Mouse (Mus musculus) ES-E14 (cell line): ENCODE data around the gene Fbxl17. TPM values are rescaled to one million over a fixed set of nuclear protein-coding genes. Genes with fewer than 3 reads are reported as not detected.

Experiments
- DNase-seq: peaks from one replicate; pipeline ENCODE4 v3.0.0-alpha.2; 2013; ENCODE audit warnings: low read depth, low spot score
- H3K27ac ChIP-seq: 2 replicates; pipeline ENCODE4 v1.5.1; 2012; ENCODE audit warnings: low read depth, mild to moderate bottlenecking, low read length, moderate library complexity, mixed read lengths; ENCODE audit not compliant: poor library complexity, insufficient read depth, severe bottlenecking
- H3K36me3 ChIP-seq: 2 replicates; pipeline ENCODE4 v1.6.1; 2012; ENCODE audit warnings: mild to moderate bottlenecking, low read length, moderate library complexity, mixed read lengths; ENCODE audit not compliant: control insufficient read depth, poor library complexity, insufficient read depth, severe bottlenecking
- H3K4me1 ChIP-seq, 2 experiments: fragments of 150-350 bp in 1 of 2; sonication (generic) in 1 of 2; 2 replicates each; pipeline ENCODE4 v1.6.1; 2012; ENCODE audit warnings: low read length in 2 of 2, mild to moderate bottlenecking in 1 of 2, mixed read lengths in 1 of 2; ENCODE audit not compliant: control insufficient read depth in 2 of 2, insufficient read depth in 2 of 2, poor library complexity in 1 of 2
- H3K4me3 ChIP-seq, 2 experiments: fragments of 150-350 bp in 1 of 2; sonication (generic) in 1 of 2; 2 replicates each; pipeline ENCODE4 v1.5.1; 2012; ENCODE audit warnings: low read length in 2 of 2, low read depth in 1 of 2, mild to moderate bottlenecking in 1 of 2, mixed read lengths in 1 of 2; ENCODE audit not compliant: insufficient read depth in 1 of 2, poor library complexity in 1 of 2, severe bottlenecking in 1 of 2
- H3K9ac ChIP-seq: 2 replicates; pipeline ENCODE4 v1.6.1; 2012; ENCODE audit warnings: low read depth, mild to moderate bottlenecking, low read length, mixed read lengths; ENCODE audit not compliant: poor library complexity, insufficient read depth, severe bottlenecking
- H3K9me3 ChIP-seq: fragments of 150-350 bp; sonication (generic); 2 replicates; pipeline ENCODE4 v1.6.1; 2012; ENCODE audit warnings: low read depth, mild to moderate bottlenecking, low read length; ENCODE audit not compliant: control insufficient read depth, insufficient read depth
- CHD2 ChIP-seq: IDR thresholded peaks from 2 replicates; pipeline ENCODE4 v1.6.1; 2014; ENCODE audit warnings: mild to moderate bottlenecking, low read depth, low read length, inconsistent platforms
- HCFC1 ChIP-seq: IDR thresholded peaks from 2 replicates; pipeline ENCODE4 v1.6.1; 2012; ENCODE audit warnings: low read length, inconsistent platforms, borderline replicate concordance; ENCODE audit not compliant: insufficient read depth
- MAFK ChIP-seq: IDR thresholded peaks from 2 replicates; pipeline ENCODE4 v1.6.1; 2014; ENCODE audit warnings: mild to moderate bottlenecking, low read depth, low read length, inconsistent platforms; ENCODE audit not compliant: insufficient read depth
- ZC3H11A ChIP-seq: IDR thresholded peaks from 2 replicates; pipeline ENCODE4 v1.6.1; 2012; ENCODE audit warnings: low read depth, mild to moderate bottlenecking, inconsistent platforms, low read length, borderline replicate concordance
- ZNF384 ChIP-seq: IDR thresholded peaks from 2 replicates; pipeline ENCODE4 v1.6.1; 2012; ENCODE audit warnings: low read depth, low read length, inconsistent platforms
- in situ Hi-C, 2 experiments: fragments of 600-800 bp; cut with MboI; formaldehyde crosslinking; loops; one replicate each; pipeline ENCODE4 v1.15.1; 2025; ENCODE audit warnings: low sequenced_read_pairs in 2 of 2, inconsistent platforms in 1 of 2; ENCODE audit not compliant: unreplicated experiment in 2 of 2
- total RNA-seq: library from RNA; depleted of rRNA; stranded (reverse); fragments of 300-350 nt; gene quantifications from 2 replicates; pipeline ENCODE4 v1.2.3, GENCODE M21; 2012

The Fbxl17 gene
- total RNA-seq, 1 experiment, result 5.6 TPM

GRCm38 (mm10) chr17:63045297-63045696 lies 454.5 kb downstream of the Fbxl17 start:
- Histone ChIP-seq H3K36me3 (no peaks in the 10 kb centered on the region), H3K4me3 (no peak overlapping the region), H3K27ac (no peak overlapping the region), H3K4me1 (no peaks in the 10 kb centered on the region), H3K9ac (no peak overlapping the region), H3K9me3 (no peaks in the 10 kb centered on the region)
- DNase-seq, result no peak
- in situ Hi-C loops, result no loop called here
- TF ChIP-seq CHD2 (no peak), ZNF384 (no peak), MAFK (no peak), ZC3H11A (no peak), HCFC1 (no peak)

DNA sequence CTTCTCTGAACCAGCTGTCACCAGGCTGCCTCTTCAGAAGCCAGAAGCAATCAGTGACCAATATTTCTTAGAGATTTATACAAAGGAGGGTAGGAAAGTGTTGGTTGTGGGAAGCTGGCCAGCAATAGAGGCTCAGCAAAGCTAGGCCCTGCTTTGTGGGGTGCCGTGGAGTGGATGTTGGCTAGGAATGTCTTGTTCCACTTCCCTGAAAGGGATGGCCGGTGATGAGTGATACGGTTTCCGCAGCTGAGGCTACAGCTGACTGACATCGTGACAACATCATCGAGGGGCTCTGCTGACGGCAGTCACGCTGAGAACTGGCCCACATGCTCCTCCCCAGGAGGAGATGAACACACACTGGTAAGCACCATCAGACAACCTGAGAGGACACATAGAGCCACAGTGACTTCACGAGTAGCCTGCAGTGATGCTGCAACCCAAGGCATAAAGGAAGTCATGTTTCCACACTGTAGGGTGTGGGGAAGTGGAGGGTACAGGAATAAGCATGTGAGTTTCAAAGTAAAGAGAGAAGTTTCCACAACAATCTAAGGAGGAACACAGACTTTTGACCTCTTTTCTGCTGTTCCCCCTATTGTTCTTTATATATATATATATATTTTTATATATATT lies 456.7 kb downstream of the Fbxl17 start:
- TF ChIP-seq ZC3H11A (no peak), MAFK (no peak), ZNF384 (no peak), CHD2 (no peak), HCFC1 (no peak)
- H3K9ac ChIP-seq, result no peak overlapping the region
- no peak overlapping the region for H3K4me3 ChIP-seq
- in situ Hi-C loops, result no loop called here
- H3K4me1 ChIP-seq, result no peaks in the 10 kb centered on the region
- DNase-seq, result no peak
- no peak overlapping the region for H3K27ac ChIP-seq
- no peaks in the 10 kb centered on the region for H3K9me3 ChIP-seq
- H3K36me3 ChIP-seq, result no peaks in the 10 kb centered on the region

DNA sequence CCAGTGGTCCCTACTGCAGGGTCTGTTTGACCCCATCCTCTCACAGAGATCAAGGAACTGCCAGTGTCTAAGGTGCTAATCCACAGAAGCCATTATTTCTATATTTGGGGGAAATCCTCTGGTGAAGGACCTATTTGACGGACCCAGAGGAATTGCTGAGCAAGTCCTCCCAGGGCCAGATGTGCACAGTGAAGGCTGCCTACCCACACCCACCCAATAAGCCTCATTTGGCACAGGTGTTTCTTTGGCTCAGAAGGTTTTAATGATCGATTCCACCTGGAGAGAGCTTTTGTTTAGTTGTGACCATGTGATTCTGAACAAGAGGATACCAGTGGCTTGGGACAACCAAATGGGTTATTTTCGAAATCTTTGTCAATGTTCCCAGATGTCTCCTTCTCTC lies 462.3 kb downstream of the Fbxl17 start:
- Histone ChIP-seq H3K4me3 (no peak overlapping the region), H3K9me3 (no peaks in the 10 kb centered on the region), H3K27ac (no peak overlapping the region), H3K4me1 (no peaks in the 10 kb centered on the region), H3K36me3 (no peaks in the 10 kb centered on the region), H3K9ac (no peak overlapping the region)
- DNase-seq, result no peak
- TF ChIP-seq CHD2, result no peak
- in situ Hi-C loops, result no loop called here

DNA sequence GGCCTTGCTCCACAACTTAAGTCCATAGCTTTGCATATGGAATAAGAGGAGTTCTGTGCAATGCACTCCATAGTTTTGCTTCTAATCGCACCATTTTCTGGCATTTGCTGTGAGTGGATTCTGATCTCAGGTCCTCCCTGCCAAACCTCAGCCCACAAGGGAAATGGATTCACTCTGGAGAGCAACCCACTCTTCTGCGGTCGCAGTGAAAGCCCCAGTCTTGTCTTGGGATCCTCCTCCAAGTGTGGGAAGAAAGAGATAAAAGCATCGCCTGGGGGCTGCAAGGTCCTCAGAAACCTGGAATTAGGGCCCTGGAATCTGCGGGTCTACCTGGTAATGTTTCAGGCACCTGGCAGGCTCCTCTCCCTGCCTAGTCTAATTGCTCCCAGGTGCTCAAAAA lies 466.7 kb downstream of the Fbxl17 start:
- Histone ChIP-seq H3K4me3 (no peak overlapping the region), H3K36me3 (no peaks in the 10 kb centered on the region), H3K27ac (no peak overlapping the region), H3K4me1 (no peaks in the 10 kb centered on the region), H3K9ac (no peak overlapping the region), H3K9me3 (no peaks in the 10 kb centered on the region)
- TF ChIP-seq HCFC1 (no peak), CHD2 (no peak), ZC3H11A (no peak), ZNF384 (no peak), MAFK (no peak)
- no peak for DNase-seq
- in situ Hi-C loops, result no loop called here

DNA sequence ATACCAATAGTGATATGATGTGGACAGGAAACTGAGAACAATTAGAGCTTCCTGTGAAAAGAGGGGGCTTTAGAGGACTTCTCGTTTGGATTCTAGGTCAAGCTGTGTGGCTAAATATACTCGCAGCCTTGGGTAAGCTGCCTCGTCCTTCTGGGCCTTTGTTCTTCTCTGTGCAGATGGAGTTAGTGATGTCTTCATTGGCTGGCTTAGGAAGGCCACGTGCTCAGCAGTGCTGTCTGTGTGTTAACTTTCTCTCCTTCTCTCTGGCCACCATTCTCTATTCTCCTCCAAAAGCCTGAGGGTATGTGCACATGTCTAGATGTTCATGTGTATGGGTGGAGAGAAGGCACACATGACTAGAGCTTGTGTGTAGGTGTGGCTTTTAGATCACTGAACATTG lies 470.7 kb downstream of the Fbxl17 start:
- Histone ChIP-seq H3K27ac (no peak overlapping the region), H3K9ac (no peak overlapping the region), H3K9me3 (no peaks in the 10 kb centered on the region), H3K36me3 (no peaks in the 10 kb centered on the region), H3K4me1 (no peaks in the 10 kb centered on the region), H3K4me3 (no peak overlapping the region)
- DNase-seq, result no peak
- TF ChIP-seq ZNF384 (no peak), CHD2 (no peak), ZC3H11A (no peak), HCFC1 (no peak), MAFK (no peak)
- in situ Hi-C loops, result no loop called here
